Mouse (Mus musculus) testis, postnatal 10 days (tissue): Measurements from ENCODE around the gene Trim67.

Experiments
- DNase-seq: peaks from one replicate; pipeline ENCODE4 v3.0.0; 2021; ENCODE audit warnings: low spot score

Gene Trim67

GRCm38 (mm10) chr8:124792708-124793107 lies at the start of gene Trim67:
TSS of gene Trim67 (plus strand) at chr8:124793092.
- DNase-seq: peak; percentile 62

- no peak for DNase-seq
Measured at GRCm38 (mm10) chr8:124746661-124747060, 46.2 kb upstream of the Trim67 start.

GRCm38 (mm10) chr8:124751191-124751590 lies 41.7 kb upstream of the Trim67 start:
- DNase-seq: peak; percentile 53

- peak; percentile 71 for DNase-seq
Measured at GRCm38 (mm10) chr8:124751709-124752173, 41.2 kb upstream of the Trim67 start, which contains the start of gene Fam89a. TSS of gene Fam89a (minus strand) at chr8:124751832.

- DNase-seq: no peak
Measured at GRCm38 (mm10) chr8:124752325-124752862, 40.5 kb upstream of the Trim67 start.

GRCm38 (mm10) chr8:124754101-124754791 lies 38.6 kb upstream of the Trim67 start:
- no peak for DNase-seq

- no peak for DNase-seq
Measured at GRCm38 (mm10) chr8:124754792-124755190, 38.1 kb upstream of the Trim67 start.

- DNase-seq: no peak
Measured at GRCm38 (mm10) chr8:124755481-124755880, 37.4 kb upstream of the Trim67 start.

- no peak for DNase-seq
Measured at GRCm38 (mm10) chr8:124756153-124756552, 36.7 kb upstream of the Trim67 start.

GRCm38 (mm10) chr8:124756601-124757000 lies 36.3 kb upstream of the Trim67 start:
- no peak for DNase-seq

GRCm38 (mm10) chr8:124758544-124758943 lies 34.3 kb upstream of the Trim67 start:
- peak; percentile 67 for DNase-seq

GRCm38 (mm10) chr8:124763061-124763460 lies 29.8 kb upstream of the Trim67 start:
- DNase-seq: no peak

- no peak for DNase-seq
Measured at GRCm38 (mm10) chr8:124772389-124772788, 20.5 kb upstream of the Trim67 start.

- DNase-seq: peak; percentile 83
Measured at GRCm38 (mm10) chr8:124775695-124776094, 17.2 kb upstream of the Trim67 start.

GRCm38 (mm10) chr8:124780236-124780635 lies 12.7 kb upstream of the Trim67 start:
- no peak for DNase-seq

GRCm38 (mm10) chr8:124782431-124782830 lies 10.5 kb upstream of the Trim67 start:
- DNase-seq: no peak

- DNase-seq: no peak
Measured at GRCm38 (mm10) chr8:124783228-124783627, 9.7 kb upstream of the Trim67 start.

- no peak for DNase-seq
Measured at GRCm38 (mm10) chr8:124784613-124785012, 8.3 kb upstream of the Trim67 start.

GRCm38 (mm10) chr8:124790676-124791075 lies 2.2 kb upstream of the Trim67 start:
- no peak for DNase-seq

- no peak for DNase-seq
Measured at GRCm38 (mm10) chr8:124791751-124792150, 1.1 kb upstream of the Trim67 start.

- no peak for DNase-seq
Measured at GRCm38 (mm10) chr8:124792186-124792585, 706 bp upstream of the Trim67 start.

GRCm38 (mm10) chr8:124793172-124793651 lies 320 bp downstream of the Trim67 start:
- peak; percentile 97 for DNase-seq

- DNase-seq: no peak
Measured at GRCm38 (mm10) chr8:124793661-124794485, 981 bp downstream of the Trim67 start.
